Mouse (Mus musculus): ENCODE measurements around the gene Nsun7.

Nsun7 gene

DNA sequence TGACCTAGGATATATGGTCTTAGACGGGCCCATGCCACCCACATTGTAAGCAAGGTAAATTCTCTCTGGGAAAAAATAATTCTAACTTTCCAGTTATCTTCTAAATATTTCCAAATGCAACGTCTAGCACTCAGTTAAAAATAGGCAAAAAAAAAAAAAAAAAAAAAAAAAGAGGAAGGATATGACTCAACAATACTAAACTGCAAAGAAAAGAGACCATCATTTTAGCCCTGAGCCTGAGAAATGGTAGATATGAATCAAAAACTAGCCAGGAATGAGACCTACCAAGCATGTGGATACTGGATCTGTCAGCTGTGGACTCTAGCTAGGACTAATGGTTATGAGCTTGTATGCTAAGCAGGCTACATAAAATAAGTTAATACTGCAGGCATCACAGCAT, 20.0 kb downstream of the Nsun7 start:
- in situ Hi-C loops (cut with MboI), result no loop called here

DNA sequence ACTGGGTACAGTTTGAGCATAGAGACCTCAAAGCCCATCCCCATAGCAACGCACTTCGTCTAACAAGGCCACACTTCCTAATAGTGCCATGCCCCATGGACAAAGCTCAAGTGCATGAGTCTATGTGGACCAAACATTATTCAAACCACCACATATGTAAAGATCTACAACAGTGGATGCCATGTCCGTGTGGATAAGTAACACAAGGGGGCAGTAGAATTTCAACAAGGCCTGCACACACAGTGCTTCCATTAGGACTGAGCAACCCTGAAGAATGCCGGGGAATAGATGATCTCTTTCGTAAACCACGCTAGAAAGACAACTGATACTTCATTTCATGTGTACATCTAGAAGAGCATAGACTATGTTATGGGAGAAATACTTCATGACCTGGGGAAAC, 21.0 kb downstream of the Nsun7 start:
- in situ Hi-C loops (cut with MboI), result no loop called here

GRCm38 (mm10) chr5:66294106-66294625, 34.5 kb downstream of the Nsun7 start:
- in situ Hi-C loops (cut with MboI), result no loop called here

DNA sequence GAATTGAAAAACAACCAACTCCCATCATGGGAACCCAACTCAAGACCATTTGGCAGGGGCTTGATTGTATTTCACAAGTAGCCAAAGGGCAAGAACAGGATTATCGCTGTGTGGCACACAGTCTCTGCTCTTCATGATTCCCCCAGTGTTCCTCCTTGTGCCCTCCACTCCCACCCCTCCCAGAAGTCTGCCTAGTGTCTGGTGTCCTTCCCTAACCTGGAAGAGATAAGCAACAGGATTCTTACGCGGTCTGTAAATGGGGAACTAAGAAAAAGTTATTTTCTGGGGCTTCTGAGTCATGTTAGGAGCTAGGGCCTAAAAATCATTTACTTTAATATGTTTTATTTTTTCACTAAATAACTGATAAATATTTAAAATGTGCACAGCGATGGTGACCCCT, 35.3 kb downstream of the Nsun7 start:
- in situ Hi-C loops (cut with MboI), result no loop called here

GRCm38 (mm10) chr5:66296116-66296515, 36.4 kb downstream of the Nsun7 start:
- in situ Hi-C loops (cut with MboI), result no loop called here

DNA sequence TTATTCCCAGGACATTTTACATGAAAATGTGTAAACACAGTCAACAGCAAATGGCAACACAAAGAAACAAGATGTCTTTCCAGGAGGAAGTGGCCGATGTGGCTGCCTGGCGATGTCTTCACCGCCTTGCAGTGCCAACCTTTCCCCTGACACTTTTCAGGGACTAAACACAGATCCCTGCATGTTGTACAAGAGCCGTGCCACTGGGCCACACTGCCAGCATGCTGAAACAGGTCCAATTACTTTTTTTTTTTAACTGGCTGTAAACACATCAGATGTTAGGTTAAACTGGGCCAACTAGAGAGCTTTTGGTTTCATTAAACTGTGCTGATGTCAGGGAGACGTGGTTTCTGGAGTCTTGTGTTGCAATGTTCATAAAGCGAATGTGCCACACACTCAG, 39.2 kb downstream of the Nsun7 start:
- in situ Hi-C loops (cut with MboI), result no loop called here

DNA sequence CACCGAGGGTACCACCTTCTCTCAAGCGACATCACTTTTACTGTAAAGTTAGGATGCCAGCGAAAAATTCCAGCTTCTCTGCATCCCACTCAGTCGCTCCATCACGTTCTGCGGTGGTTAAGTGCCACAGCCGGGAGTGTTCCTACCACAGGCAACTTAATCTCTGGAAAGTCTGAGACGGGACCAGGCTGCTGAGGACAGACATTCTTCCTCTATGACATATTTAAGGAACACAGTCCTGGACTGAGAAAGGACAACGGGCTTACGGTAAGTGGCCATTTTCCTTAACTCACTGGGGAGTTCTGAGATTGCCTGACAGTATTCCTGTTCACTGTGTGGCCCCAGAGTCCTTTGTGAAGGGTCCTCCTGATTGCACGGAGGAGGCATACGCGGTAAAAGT, 40.9 kb downstream of the Nsun7 start:
- in situ Hi-C loops (cut with MboI), result no loop called here

- in situ Hi-C loops (cut with MboI), result no loop called here
Measured at GRCm38 (mm10) chr5:66302085-66302815, 42.6 kb downstream of the Nsun7 start.

DNA sequence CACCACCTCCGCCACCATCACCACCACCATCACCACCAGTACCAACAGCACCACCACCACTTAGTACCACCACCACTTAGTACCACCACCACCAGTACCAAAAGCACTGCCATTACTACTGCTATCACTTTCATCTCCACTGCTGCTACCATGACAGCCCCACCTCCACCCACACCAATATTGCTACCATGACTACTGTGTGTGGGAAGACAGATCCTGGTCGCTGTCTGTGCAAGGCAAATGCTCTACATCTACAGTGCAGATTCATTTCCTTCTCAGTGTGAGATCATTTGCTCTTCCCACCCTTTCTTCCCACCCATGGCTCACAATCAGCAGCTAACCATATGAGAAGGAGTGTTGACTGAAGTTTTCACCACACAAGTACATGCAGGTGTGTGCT, 43.2 kb downstream of the Nsun7 start:
- in situ Hi-C loops (cut with MboI), result no loop called here

GRCm38 (mm10) chr5:66304300-66305067, 44.8 kb downstream of the Nsun7 start:
- in situ Hi-C loops (cut with MboI), result no loop called here

- in situ Hi-C loops (cut with MboI), result no loop called here
Measured at GRCm38 (mm10) chr5:66305511-66305910, 45.8 kb downstream of the Nsun7 start.

GRCm38 (mm10) chr5:66310328-66310727, 50.6 kb downstream of the Nsun7 start:
- in situ Hi-C loops (cut with MboI), result no loop called here

DNA sequence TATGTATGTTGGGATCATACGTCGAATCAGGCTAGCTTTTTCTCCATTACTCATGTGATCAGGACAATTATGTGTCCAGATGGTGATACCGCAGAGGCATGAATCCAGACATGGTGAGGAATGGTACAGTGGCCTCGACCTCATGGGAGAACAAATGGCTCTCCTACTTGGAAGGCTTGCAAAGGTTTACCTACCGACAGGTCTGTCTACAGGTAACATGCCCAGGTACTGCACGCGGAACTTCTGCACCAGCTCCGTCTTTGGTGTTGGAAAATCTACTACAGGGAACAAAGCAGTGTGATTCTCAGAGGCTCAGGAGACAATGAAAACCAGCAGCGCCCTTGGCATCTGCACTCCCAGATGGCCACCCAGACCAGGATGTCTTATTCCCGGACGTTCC, 51.1 kb downstream of the Nsun7 start:
- in situ Hi-C loops (cut with MboI), result no loop called here

DNA sequence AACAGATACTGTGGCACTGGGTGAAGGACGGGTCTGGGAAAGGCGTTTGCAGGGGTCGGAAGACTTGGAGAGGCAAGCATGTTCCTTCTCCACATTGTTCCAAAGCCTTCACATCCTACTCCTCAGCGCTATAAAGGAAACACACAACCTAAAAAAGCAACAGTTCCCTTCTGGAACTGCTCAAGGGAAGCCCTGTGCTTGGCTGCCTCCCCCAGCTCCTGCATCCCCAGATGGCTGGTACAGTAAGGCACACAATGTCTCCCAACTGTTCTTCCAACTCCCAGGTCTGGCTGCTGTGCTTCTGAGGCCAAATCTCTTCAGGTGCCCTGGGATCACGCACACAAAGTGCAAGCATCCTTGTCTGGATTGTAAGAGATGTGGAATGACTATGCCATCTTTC, 56.1 kb downstream of the Nsun7 start:
- in situ Hi-C loops (cut with MboI), result no loop called here

DNA sequence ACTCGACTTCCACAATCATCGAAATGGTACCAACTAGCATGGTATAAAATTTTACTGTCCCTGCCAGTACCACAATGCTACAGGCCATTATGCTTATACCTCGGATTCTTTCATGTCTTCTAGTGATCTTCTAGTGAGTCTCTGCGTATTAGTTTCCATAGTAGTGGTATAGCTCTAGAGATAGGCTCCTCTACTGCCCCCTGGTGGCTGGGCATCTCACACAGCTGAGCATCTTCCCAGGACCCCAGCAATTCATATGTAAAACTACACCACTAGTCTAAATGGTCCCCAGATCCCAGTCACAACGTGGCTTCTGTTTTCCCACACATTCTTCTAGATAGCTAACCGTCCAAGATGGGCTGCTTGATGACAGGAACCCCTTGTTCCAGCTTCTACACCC, 59.6 kb downstream of the Nsun7 start:
- in situ Hi-C loops (cut with MboI), result no loop called here

GRCm38 (mm10) chr5:66319827-66320404, 60.2 kb downstream of the Nsun7 start:
- in situ Hi-C loops (cut with MboI), result no loop called here

GRCm38 (mm10) chr5:66323131-66323530, 63.4 kb downstream of the Nsun7 start:
- in situ Hi-C loops (cut with MboI), result no loop called here

DNA sequence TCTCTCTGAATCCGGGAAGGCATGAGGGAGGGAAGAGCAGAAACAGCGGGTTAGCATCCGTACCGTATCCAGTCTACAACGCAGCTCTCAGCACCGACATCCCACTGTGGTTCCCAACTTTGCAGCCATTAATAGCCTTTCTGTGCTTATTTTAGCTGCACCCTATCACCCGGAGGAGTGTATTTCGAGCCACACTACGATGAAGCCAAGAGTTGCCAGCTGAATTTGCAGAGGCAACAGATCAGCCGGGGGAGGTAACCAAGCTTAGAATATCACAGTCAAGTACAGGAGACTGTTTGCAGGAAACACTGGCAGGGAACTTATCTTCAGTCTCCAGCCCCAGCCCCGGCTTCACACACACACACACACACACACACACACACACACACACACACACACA, 63.9 kb downstream of the Nsun7 start:
- in situ Hi-C loops (cut with MboI), result no loop called here

DNA sequence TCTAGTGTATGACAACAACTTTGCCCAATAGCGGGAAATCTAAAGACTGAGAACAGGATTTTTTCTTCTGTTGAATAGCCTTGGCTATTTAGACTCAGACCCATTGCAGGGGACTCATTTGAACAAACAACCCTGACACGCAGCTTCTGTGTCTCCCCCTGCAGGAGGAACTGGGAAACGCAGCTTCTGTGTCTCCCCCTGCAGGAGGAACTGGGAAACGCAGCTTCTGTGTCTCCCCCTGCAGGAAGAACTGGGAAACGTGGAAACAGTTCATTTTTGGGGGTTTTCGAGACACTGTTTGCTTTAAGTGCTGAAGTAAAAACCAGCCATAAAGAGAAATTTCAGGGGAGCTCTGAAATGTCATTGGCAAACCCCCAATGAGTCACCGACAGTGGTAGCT, 66.7 kb downstream of the Nsun7 start:
- in situ Hi-C loops (cut with MboI), result no loop called here

- in situ Hi-C loops (cut with MboI), result no loop called here
Measured at GRCm38 (mm10) chr5:66327949-66328726, 68.4 kb downstream of the Nsun7 start.

GRCm38 (mm10) chr5:66328766-66329165, 69.1 kb downstream of the Nsun7 start:
- in situ Hi-C loops (cut with MboI), result no loop called here

- in situ Hi-C loops (cut with MboI), result no loop called here
Measured at GRCm38 (mm10) chr5:66330806-66331205, 71.1 kb downstream of the Nsun7 start.

Measured in mature B cell (primary cell).